Mouse (Mus musculus) lung, adult 2 months (tissue): ENCODE data around the gene Rho. TPM values are rescaled to one million over a fixed set of nuclear protein-coding genes. Genes with fewer than 3 reads are reported as not detected.

Experiments used
- DNase-seq: peaks from one replicate; pipeline ENCODE4 v3.0.0; 2022
- H3K4me1 ChIP-seq: fragments of 200-500 bp; 2 replicates; pipeline ENCODE4 v1.6.1; 2011; ENCODE audit warnings: low read length; ENCODE audit not compliant: control insufficient read depth, insufficient read depth
- H3K4me3 ChIP-seq: fragments of 200-500 bp; replicated peaks from 2 replicates; pipeline ENCODE3; 2011; ENCODE audit warnings: low read depth, mild to moderate bottlenecking, control low read depth, low read length; ENCODE audit errors: extremely low read depth
- CTCF ChIP-seq: fragments of 200-500 bp; IDR thresholded peaks from 2 replicates; pipeline ENCODE4 v1.5.1; 2011; ENCODE audit warnings: mild to moderate bottlenecking, low read length, control low read depth; ENCODE audit not compliant: insufficient read depth
- POLR2A ChIP-seq: fragments of 200-500 bp; IDR thresholded peaks from 2 replicates; pipeline ENCODE4 v1.6.1; 2011; ENCODE audit warnings: low read depth, mild to moderate bottlenecking, control low read depth, low read length, borderline replicate concordance; ENCODE audit errors: extremely low read depth
- WGBS: fragments of 180-500 bp; shearing (Covaris S2); methylation state at CpG from one replicate; pipeline ENCODE4 v1.1.7; 2018; 5-methylcytosine and 5-hydroxymethylcytosine counted together
- polyA plus RNA-seq: library from polyadenylated mRNA; depleted of rRNA; stranded (reverse); fragments of >200 nt; gene quantifications from 2 replicates; pipeline ENCODE4 v1.2.3, GENCODE M21; 2012

Gene Rho
- polyA plus RNA-seq, 1 experiment = 1.0 TPM

DNA sequence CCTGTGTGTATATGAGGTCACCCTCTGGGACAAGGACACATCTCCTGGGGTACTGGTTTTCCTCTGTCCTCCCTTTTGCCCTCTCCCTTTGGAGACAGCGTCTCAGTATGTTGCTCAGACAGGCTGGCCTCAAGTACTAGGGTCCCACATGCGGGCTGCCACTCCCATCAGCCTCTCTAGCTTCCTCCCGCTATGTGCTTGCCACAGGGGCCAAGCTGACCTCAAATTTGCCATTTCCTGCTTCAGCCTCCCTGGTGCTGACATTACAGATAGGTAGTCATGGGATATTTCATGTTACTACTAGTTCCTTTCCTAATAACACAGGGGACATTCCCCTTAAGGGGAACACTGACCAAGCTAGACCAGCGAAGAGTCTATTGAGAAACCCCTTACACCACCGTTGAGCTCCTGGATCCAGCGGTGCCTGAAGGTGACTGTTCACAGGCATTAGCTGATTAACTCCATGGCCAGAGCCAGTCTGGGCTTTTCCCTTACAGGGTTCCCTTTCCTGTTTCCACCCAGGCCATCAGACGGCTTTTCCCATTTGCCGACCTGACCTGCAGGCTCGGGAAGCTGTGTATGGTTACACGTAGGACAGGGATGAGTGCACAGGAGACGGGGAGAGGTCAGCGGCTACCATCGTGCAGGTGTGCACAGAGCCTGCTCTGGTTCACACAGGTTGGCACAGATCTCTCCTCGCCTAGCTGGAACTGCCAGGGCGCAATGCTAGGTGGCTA is 41.8 kb downstream of the Rho start:
- TF ChIP-seq POLR2A (no peak), CTCF (no peak)
- Histone ChIP-seq H3K4me3 (no peak overlapping the region), H3K4me1 (peaks cover 13% of the 10 kb centered on the region)
- no peak for DNase-seq
- 78% methylated on average over 15 of the region's 15 CpGs for WGBS

GRCm38 (mm10) chr6:115973881-115974662 is 42.5 kb downstream of the Rho start:
- DNase-seq = no peak
- WGBS = 77% methylated on average over 16 of the region's 16 CpGs
- peaks cover 11% of the 10 kb centered on the region for H3K4me1 ChIP-seq
- no peak for TF ChIP-seq CTCF
- no peak overlapping the region for H3K4me3 ChIP-seq

GRCm38 (mm10) chr6:115975606-115976005 is 44.1 kb downstream of the Rho start:
- Histone ChIP-seq H3K4me1 (peaks cover 11% of the 10 kb centered on the region), H3K4me3 (no peak overlapping the region)
- no peak for DNase-seq
- TF ChIP-seq CTCF = no peak
- TF ChIP-seq POLR2A = no peak
- 74% methylated on average over 8 of the region's 8 CpGs for WGBS

DNA sequence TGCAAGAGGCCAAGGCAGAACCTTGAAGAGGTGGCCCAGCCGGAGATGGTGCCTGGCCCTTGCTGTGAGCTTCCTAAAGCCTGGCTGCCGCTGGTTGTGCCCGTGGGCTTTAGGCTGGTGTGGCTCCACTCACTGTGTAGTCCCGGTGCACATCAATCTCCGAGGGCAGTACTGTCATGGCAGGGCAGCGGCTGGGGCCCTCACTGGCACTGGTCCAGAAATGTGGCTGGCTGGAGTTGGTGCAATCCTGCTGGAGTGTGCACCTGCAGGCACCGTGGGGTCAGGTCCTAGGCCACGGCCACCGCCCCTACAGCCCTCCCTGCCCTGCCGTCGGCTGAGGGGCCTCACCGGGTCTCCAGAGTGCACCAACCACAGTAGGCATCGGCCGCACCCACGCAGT is 46.3 kb downstream of the Rho start:
- no peak for TF ChIP-seq CTCF
- TF ChIP-seq POLR2A = no peak
- no peak overlapping the region for H3K4me3 ChIP-seq
- peaks cover 4% of the 10 kb centered on the region; the same call in 1 of the 2 replicates for H3K4me1 ChIP-seq
- WGBS = 75% methylated on average over 15 of the region's 15 CpGs
- DNase-seq = no peak

GRCm38 (mm10) chr6:115978596-115978995 is 47.0 kb downstream of the Rho start:
- no peak for DNase-seq
- TF ChIP-seq POLR2A (no peak), CTCF (peak; percentile 24; the same call in 1 of the 2 replicates)
- 79% methylated on average over 8 of the region's 8 CpGs for WGBS
- Histone ChIP-seq H3K4me3 (no peak overlapping the region), H3K4me1 (peaks cover 5% of the 10 kb centered on the region; the same call in 1 of the 2 replicates)

DNA sequence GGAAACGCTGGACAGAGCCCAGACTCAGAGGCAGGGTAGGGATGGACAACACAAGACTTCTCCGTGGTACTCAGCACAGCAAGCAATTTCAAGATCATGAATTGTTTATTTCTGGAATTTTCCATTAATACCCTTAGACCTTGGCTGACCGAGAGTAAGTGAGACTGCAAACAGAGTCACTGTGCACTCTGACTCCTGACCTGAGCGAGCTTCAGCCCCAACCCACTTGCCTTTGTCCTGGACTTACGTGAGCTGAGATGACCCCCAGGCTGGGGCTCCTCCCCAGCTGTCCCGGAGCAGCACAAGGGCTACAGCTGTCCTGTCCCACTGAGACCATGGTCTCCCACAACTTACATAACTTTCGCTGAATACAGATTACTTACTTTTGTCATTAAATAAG is 51.3 kb downstream of the Rho start:
- TF ChIP-seq CTCF = no peak
- no peak for TF ChIP-seq POLR2A
- Histone ChIP-seq H3K4me1 (peaks cover 37% of the 10 kb centered on the region), H3K4me3 (no peak overlapping the region)
- no peak for DNase-seq
- 60% methylated on average over 7 of the region's 7 CpGs for WGBS

DNA sequence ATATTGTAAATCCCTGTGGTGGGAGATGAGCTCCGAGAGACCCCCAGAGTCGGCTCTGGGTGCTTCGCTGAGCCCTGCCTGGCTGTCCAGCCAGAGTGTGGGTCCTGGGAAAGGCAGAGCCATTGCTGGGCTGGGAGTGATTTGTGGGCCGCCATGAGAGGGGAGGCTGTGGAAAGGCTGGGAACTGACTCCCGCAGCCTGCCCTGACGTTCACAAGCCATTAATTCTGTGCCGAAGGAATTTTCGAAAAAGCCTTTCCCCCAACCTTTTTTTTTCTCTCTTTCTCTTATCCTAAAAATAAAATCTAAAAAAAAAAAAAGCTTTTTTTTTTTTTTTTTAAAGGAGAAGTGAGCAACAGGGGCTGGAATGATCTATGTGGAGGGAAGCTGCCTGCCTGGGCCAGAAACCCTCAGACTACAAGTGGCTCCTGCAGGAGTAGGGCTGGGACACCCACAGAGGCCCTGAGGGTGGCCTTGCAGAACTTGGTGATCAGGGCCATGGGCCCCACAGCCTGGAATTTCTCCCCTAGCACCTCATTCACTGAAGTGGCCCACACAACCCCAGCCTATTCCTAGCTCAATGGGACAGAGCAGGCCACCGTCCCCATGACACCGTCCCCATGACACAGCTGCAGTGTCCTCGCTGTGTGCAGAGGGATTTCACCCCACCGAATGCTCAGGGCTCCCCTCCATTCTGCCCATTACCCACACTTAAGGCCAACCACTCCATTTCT is 51.9 kb downstream of the Rho start:
- no peak for TF ChIP-seq POLR2A
- no peak for DNase-seq
- 59% methylated on average over 12 of the region's 12 CpGs for WGBS
- Histone ChIP-seq H3K4me1 (peaks cover 37% of the 10 kb centered on the region), H3K4me3 (no peak overlapping the region)

- Histone ChIP-seq H3K4me3 (no peak overlapping the region), H3K4me1 (peaks cover 46% of the 10 kb centered on the region)
- 46% methylated on average over 7 of the region's 7 CpGs for WGBS
- TF ChIP-seq CTCF (no peak), POLR2A (no peak)
- DNase-seq = no peak
These were observed 53.0 kb downstream of the Rho start for GRCm38 (mm10) chr6:115984580-115984979.

DNA sequence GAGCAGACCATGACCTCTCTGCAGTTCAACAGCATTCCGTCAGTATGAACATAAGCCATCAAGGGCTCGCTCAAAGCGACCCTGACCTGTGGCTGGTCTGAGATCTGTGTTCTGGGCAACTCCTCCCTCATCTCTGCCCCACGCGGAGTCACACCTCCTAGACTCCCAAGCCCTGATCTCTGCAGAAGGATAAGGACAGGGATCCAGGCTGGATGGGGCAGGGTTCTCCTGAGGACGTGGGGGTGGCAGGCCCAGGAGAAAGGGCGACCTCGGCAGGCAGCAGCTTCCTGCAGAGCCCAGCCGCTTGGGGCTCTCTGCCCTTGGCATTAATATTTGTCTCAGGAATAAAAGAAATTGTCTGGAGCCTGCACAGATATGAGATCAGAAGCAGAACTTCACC is 54.1 kb downstream of the Rho start:
- no peak for DNase-seq
- WGBS = 43% methylated on average over 9 of the region's 9 CpGs
- H3K4me1 ChIP-seq = peaks cover 51% of the 10 kb centered on the region
- H3K4me3 ChIP-seq = no peak overlapping the region
- TF ChIP-seq CTCF (no peak), POLR2A (no peak)
